Mouse (Mus musculus): Measurements from ENCODE around the gene Sh3kbp1. TPM values are rescaled to one million over a fixed set of nuclear protein-coding genes. Genes with fewer than 3 reads are reported as not detected.
"Not testable (repeated sequence)": the region's sequence is repeated elsewhere in the genome, so short reads cannot be mapped to it uniquely, and the experiment has no call there.

Sh3kbp1 gene
- 41.2 and 44.1 TPM in 2 replicates for polyA plus RNA-seq (2015; fragmentation: Nextera tagmentation; extraction: Ambion mirVana)

DNA sequence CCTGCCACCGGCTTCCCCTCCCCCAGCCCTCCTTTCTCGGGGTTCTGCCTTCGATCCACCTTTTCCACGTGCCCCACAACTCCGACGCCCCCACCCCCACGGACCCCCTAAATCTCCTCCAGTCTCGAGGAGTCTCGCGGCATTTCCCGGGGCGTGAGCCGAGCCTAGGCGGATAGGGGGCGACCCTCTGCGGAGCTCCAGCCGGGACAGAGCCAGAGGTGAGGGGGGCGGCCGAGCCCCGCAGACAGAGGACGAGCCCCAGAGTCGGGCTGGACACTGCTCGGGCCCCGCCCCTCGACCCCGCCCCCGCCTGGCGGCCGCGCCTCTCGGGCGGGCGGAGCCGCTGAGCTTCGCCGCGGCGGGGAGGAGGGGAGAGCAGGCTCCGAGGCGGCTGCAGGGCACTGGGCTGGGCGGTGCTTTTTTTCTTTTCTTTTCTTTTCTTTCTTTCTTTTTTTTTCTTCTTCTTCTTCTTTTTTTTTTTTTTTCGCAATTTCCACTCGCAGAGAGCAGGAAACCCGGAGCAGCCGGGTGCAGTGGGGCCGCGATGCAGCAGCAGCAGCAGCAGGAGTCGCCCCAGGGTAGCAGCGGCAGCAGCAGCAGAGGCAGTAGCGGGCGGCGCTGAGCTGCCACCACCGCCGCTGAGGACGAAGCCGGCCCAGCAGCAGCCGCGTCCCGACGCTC lies at the start of gene Sh3kbp1:
TSS of gene Sh3kbp1 (plus strand) at position 366 of the 681 bp plus-strand sequence.
- H3K4me3 ChIP-seq (replicated peaks): peak within 1 kb of the TSS; percentile 66
- no peaks in the 10 kb centered on the region for H3K36me3 ChIP-seq
- no peaks in the 10 kb centered on the region for H3K9me3 ChIP-seq (replicated peaks)
- WGBS: 23% methylated on average over 43 of the region's 60 CpGs
- H3K27ac ChIP-seq: peak within 1 kb of the TSS; percentile 84
- peak; percentile 93 for ATAC-seq (replicated peaks; ENCODE audit: low FRiP score)
- H3K4me2 ChIP-seq: peak within 1 kb of the TSS; percentile 73
- H3K27me3 ChIP-seq: peaks cover 19% of the 10 kb centered on the region; the same call in 1 of the 2 replicates
- peak within 1 kb of the TSS; percentile 55 for H3K9ac ChIP-seq
- H3K4me1 ChIP-seq: peaks cover 7% of the 10 kb centered on the region; the same call in 1 of the 2 replicates

GRCm38 (mm10) chrX:159584738-159585137 lies 42.3 kb upstream of the Sh3kbp1 start:
- not testable (repeated sequence) for H3K4me2 ChIP-seq; H3K4me1 ChIP-seq; ATAC-seq (replicated peaks; ENCODE audit: low FRiP score); H3K4me3 ChIP-seq (replicated peaks); H3K9me3 ChIP-seq (replicated peaks); H3K27ac ChIP-seq; H3K9ac ChIP-seq; H3K27me3 ChIP-seq; H3K36me3 ChIP-seq
- WGBS: 77% methylated on average over 7 of the region's 7 CpGs

GRCm38 (mm10) chrX:159591633-159592032 lies 35.4 kb upstream of the Sh3kbp1 start:
- Histone ChIP-seq H3K9ac (no peak overlapping the region), H3K27me3 (0 out of 2 replicates have a peak, but pooled peaks cover 4% of the 10 kb centered on the region), H3K4me1 (no peaks in the 10 kb centered on the region), H3K36me3 (peaks cover 4% of the 10 kb centered on the region; the same call in 1 of the 2 replicates), H3K27ac (no peak overlapping the region), H3K9me3 (replicated peaks) (no peaks in the 10 kb centered on the region), H3K4me3 (replicated peaks) (no peak overlapping the region), H3K4me2 (no peak overlapping the region)
- WGBS: 66% methylated on average over 1 of the region's 1 CpGs
- no peak for ATAC-seq (replicated peaks; ENCODE audit: low FRiP score)

- no peak overlapping the region for H3K9ac ChIP-seq
- peaks cover 10% of the 10 kb centered on the region; the same call in 1 of the 2 replicates for H3K27me3 ChIP-seq
- 73% methylated on average over 1 of the region's 1 CpGs for WGBS
- H3K27ac ChIP-seq: no peak overlapping the region
- H3K4me2 ChIP-seq: no peak overlapping the region
- H3K4me3 ChIP-seq (replicated peaks): no peak overlapping the region
- no peaks in the 10 kb centered on the region for H3K4me1 ChIP-seq
- H3K36me3 ChIP-seq: no peaks in the 10 kb centered on the region
- no peaks in the 10 kb centered on the region for H3K9me3 ChIP-seq (replicated peaks)
- ATAC-seq (replicated peaks; ENCODE audit: low FRiP score): no peak
Observed at GRCm38 (mm10) chrX:159597502-159597901, 29.6 kb upstream of the Sh3kbp1 start.

DNA sequence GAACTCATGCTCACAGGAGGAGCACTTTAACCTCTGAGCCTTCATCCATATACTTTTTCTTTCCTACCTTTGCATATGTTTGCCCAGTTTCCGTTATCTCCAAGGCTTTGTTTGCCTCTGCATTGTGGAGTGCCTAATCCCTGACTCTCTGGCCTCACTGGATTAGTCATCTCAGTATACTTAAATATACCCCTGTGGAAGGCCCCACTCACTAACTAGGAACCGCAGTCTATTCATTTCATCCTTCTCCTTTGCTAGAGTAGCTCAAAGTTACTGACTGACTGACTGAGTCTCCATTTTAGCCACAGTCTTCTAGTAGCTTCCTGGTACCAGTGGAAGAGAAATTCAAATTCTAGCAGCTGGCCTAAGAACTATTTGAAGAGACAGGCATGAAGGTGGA lies 22.2 kb upstream of the Sh3kbp1 start:
- Histone ChIP-seq H3K4me1 (no peaks in the 10 kb centered on the region), H3K4me2 (no peak overlapping the region), H3K9ac (no peak overlapping the region), H3K9me3 (replicated peaks) (no peaks in the 10 kb centered on the region), H3K27me3 (peaks cover 17% of the 10 kb centered on the region; the same call in 1 of the 2 replicates), H3K36me3 (no peaks in the 10 kb centered on the region), H3K4me3 (replicated peaks) (no peak overlapping the region), H3K27ac (no peak overlapping the region)
- 87% methylated on average over 2 of the region's 2 CpGs for WGBS
- ATAC-seq (replicated peaks; ENCODE audit: low FRiP score): no peak

GRCm38 (mm10) chrX:159606936-159607335 lies 20.1 kb upstream of the Sh3kbp1 start:
- H3K9me3 ChIP-seq (replicated peaks): no peaks in the 10 kb centered on the region
- WGBS: 39% methylated on average over 6 of the region's 6 CpGs
- no peak overlapping the region for H3K4me3 ChIP-seq (replicated peaks)
- no peaks in the 10 kb centered on the region for H3K36me3 ChIP-seq
- ATAC-seq (replicated peaks; ENCODE audit: low FRiP score): no peak
- H3K27me3 ChIP-seq: 0 out of 2 replicates have a peak, but pooled peaks cover 11% of the 10 kb centered on the region
- no peak overlapping the region for H3K4me2 ChIP-seq
- no peaks in the 10 kb centered on the region for H3K4me1 ChIP-seq
- H3K27ac ChIP-seq: no peak overlapping the region
- no peak overlapping the region for H3K9ac ChIP-seq

- H3K36me3 ChIP-seq: no peaks in the 10 kb centered on the region
- peaks cover 19% of the 10 kb centered on the region; the same call in 1 of the 2 replicates for H3K27me3 ChIP-seq
- no peaks in the 10 kb centered on the region for H3K9me3 ChIP-seq (replicated peaks)
- H3K9ac ChIP-seq: no peak overlapping the region
- 17% methylated on average over 12 of the region's 12 CpGs for WGBS
- peak overlapping the region; percentile 66 for H3K4me3 ChIP-seq (replicated peaks)
- peak; percentile 69 for ATAC-seq (replicated peaks; ENCODE audit: low FRiP score)
- H3K27ac ChIP-seq: no peak overlapping the region
- H3K4me2 ChIP-seq: peak overlapping the region; percentile 73
- H3K4me1 ChIP-seq: peaks cover 7% of the 10 kb centered on the region; the same call in 1 of the 2 replicates
Observed at GRCm38 (mm10) chrX:159626208-159626906, 715 bp upstream of the Sh3kbp1 start.

GRCm38 (mm10) chrX:159627588-159628566 lies 805 bp downstream of the Sh3kbp1 start:
- no peaks in the 10 kb centered on the region for H3K36me3 ChIP-seq
- 17% methylated on average over 47 of the region's 56 CpGs for WGBS

DNA sequence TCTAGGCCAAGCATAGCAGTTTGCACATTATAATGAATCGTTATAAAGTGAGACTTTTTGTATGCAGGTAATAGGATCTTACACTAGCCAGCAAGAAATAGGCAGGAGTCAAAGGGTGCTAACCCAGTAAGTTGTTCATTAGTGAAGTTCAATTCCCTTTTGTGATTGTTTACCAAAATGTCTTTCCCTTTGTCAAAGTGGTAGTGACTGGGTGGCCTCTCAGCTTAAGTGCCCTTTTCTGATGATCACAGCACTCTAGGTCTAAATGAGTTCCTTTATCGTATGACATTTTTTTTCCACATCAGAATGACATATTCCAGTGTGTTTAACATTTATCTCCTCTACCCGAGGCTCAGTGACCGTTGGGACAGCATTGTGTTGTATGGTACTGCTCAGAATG lies 1.6 kb downstream of the Sh3kbp1 start:
- Histone ChIP-seq H3K4me1 (peaks cover 7% of the 10 kb centered on the region; the same call in 1 of the 2 replicates), H3K9ac (no peak overlapping the region), H3K4me3 (replicated peaks) (peak overlapping the region; percentile 66), H3K4me2 (peak overlapping the region; percentile 73), H3K9me3 (replicated peaks) (no peaks in the 10 kb centered on the region), H3K36me3 (no peaks in the 10 kb centered on the region), H3K27ac (no peak overlapping the region), H3K27me3 (peaks cover 19% of the 10 kb centered on the region; the same call in 1 of the 2 replicates)
- 41% methylated on average over 4 of the region's 4 CpGs for WGBS
- no peak for ATAC-seq (replicated peaks; ENCODE audit: low FRiP score)

More at GRCm38 (mm10) chrX:159627588-159628566, 805 bp downstream of the Sh3kbp1 start:
- Histone ChIP-seq H3K4me3 (replicated peaks) (peak overlapping the region; percentile 66), H3K4me2 (peak overlapping the region; percentile 73), H3K4me1 (peaks cover 7% of the 10 kb centered on the region; the same call in 1 of the 2 replicates), H3K27ac (peak overlapping the region; percentile 84), H3K27me3 (peaks cover 19% of the 10 kb centered on the region; the same call in 1 of the 2 replicates), H3K9ac (peak overlapping the region; percentile 55), H3K9me3 (replicated peaks) (no peaks in the 10 kb centered on the region)
- ATAC-seq (replicated peaks; ENCODE audit: low FRiP score): peak; percentile 77

- 37% methylated on average over 2 of the region's 2 CpGs for WGBS
- H3K4me2 ChIP-seq: peak overlapping the region; percentile 73
- no peak overlapping the region for H3K9ac ChIP-seq
- peaks cover 7% of the 10 kb centered on the region; the same call in 1 of the 2 replicates for H3K4me1 ChIP-seq
- H3K4me3 ChIP-seq (replicated peaks): peak overlapping the region; percentile 66; the same call in 1 of the 2 replicates
- ATAC-seq (replicated peaks; ENCODE audit: low FRiP score): no peak
- peaks cover 19% of the 10 kb centered on the region; the same call in 1 of the 2 replicates for H3K27me3 ChIP-seq
- H3K27ac ChIP-seq: no peak overlapping the region
- H3K36me3 ChIP-seq: no peaks in the 10 kb centered on the region
- H3K9me3 ChIP-seq (replicated peaks): no peaks in the 10 kb centered on the region
Observed at GRCm38 (mm10) chrX:159629203-159629602, 2.1 kb downstream of the Sh3kbp1 start.

GRCm38 (mm10) chrX:159638500-159639227 lies 11.6 kb downstream of the Sh3kbp1 start:
- no peaks in the 10 kb centered on the region for H3K9me3 ChIP-seq (replicated peaks)
- H3K36me3 ChIP-seq: no peaks in the 10 kb centered on the region
- no peak for ATAC-seq (replicated peaks; ENCODE audit: low FRiP score)
- H3K4me3 ChIP-seq (replicated peaks): no peak overlapping the region
- peaks cover 14% of the 10 kb centered on the region; the same call in 1 of the 2 replicates for H3K27me3 ChIP-seq
- no peak overlapping the region for H3K27ac ChIP-seq
- no peaks in the 10 kb centered on the region for H3K4me1 ChIP-seq
- H3K4me2 ChIP-seq: no peak overlapping the region
- 83% methylated on average over 4 of the region's 4 CpGs for WGBS
- no peak overlapping the region for H3K9ac ChIP-seq

Data from kidney, embryonic 15.5 days (tissue).